Comparison of ENCODE assay signal across 8 mouse cellular contexts in the genomic region with DNA sequence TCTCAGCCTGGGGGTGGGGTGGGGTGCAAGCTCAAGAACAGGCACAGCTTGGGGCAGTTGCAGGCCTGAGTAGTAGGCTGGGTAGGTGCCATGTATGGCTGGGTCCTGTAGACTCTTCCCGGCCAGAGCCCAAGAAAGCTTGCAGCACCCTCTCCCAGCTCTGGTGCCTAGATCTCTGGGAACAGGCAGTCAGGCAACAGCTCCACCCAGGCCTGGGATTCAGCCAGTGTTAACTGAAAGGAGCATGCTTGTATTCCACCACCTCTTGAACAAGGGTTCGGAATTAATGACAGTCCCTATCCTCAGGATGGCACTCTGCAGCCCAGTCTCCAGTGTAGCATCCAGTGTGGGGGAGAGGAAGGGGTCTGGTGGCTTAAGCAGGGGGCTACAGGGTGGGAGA. TPM values are rescaled to one million over a fixed set of nuclear protein-coding genes. Genes with fewer than 3 reads are reported as not detected.
DNase-seq lines count a peak whose midpoint lies in the region; ATAC-seq and TF ChIP-seq lines count a peak whose summit lies in the region.

No protein-coding gene starts in this region.

- no peaks in the 10 kb centered on the region for H3K9me3 ChIP-seq in forebrain, postnatal 0 days (ENCODE audit: low read length)
- H3K9me3 ChIP-seq in forebrain, embryonic 16.5 days (ENCODE audit: control insufficient read depth, low read length): no peaks in the 10 kb centered on the region
- no peaks in the 10 kb centered on the region for H3K9me3 ChIP-seq in limb, embryonic 11.5 days (ENCODE audit: control insufficient read depth, low read length)

- no peaks in the 10 kb centered on the region for H3K27me3 ChIP-seq in forebrain, postnatal 0 days (ENCODE audit: insufficient read depth, low read length)
- no peaks in the 10 kb centered on the region for H3K27me3 ChIP-seq in forebrain, embryonic 16.5 days (replicated peaks; ENCODE audit: control insufficient read depth, insufficient read depth, low read length)
- H3K27me3 ChIP-seq in limb, embryonic 11.5 days (ENCODE audit: control insufficient read depth, insufficient read depth, low read length): no peaks in the 10 kb centered on the region

- H3K4me2 ChIP-seq in forebrain, postnatal 0 days (ENCODE audit: low read depth): no peak overlapping the region
- no peak overlapping the region for H3K4me2 ChIP-seq in forebrain, embryonic 16.5 days (ENCODE audit: low read length)
- H3K4me2 ChIP-seq in limb, embryonic 11.5 days (ENCODE audit: low read depth, severe bottlenecking): no peak overlapping the region

- no peak for ATAC-seq in forebrain, postnatal 0 days
- no peak for ATAC-seq in forebrain, embryonic 16.5 days
- no peak for ATAC-seq in limb, embryonic 11.5 days (ENCODE audit: insufficient number of reproducible peaks, low FRiP score, low TSS enrichment, low read depth)

- peak overlapping the region; percentile 54; the same call in 1 of the 2 replicates for H3K27ac ChIP-seq in forebrain, postnatal 0 days (ENCODE audit: low read depth, low read length)
- H3K27ac ChIP-seq in forebrain, embryonic 16.5 days (ENCODE audit: low read length): no peak overlapping the region
- H3K27ac ChIP-seq in limb, embryonic 11.5 days (replicated peaks; ENCODE audit: low read depth, low read length): peak overlapping the region; percentile 92

- TF ChIP-seq CTCF in forebrain, postnatal 0 days (IDR thresholded peaks at IDR 0.05; ENCODE audit: low read depth): no peak

- peaks cover 14% of the 10 kb centered on the region for H3K4me1 ChIP-seq in forebrain, postnatal 0 days (ENCODE audit: insufficient read depth)
- H3K4me1 ChIP-seq in forebrain, embryonic 16.5 days (replicated peaks; ENCODE audit: control insufficient read depth, insufficient read depth, low read length): peaks cover 25% of the 10 kb centered on the region
- H3K4me1 ChIP-seq in limb, embryonic 11.5 days (ENCODE audit: control insufficient read depth, insufficient read depth, low read length): peaks cover 35% of the 10 kb centered on the region

- no peak overlapping the region for H3K9ac ChIP-seq in forebrain, postnatal 0 days
- H3K9ac ChIP-seq in forebrain, embryonic 16.5 days (replicated peaks; ENCODE audit: low read depth, low read length): no peak overlapping the region
- peak overlapping the region; percentile 39; the same call in 1 of the 2 replicates for H3K9ac ChIP-seq in limb, embryonic 11.5 days (ENCODE audit: low read length)

- no peaks in the 10 kb centered on the region for H3K36me3 ChIP-seq in forebrain, postnatal 0 days (ENCODE audit: insufficient read depth)
- H3K36me3 ChIP-seq in forebrain, embryonic 16.5 days (ENCODE audit: control insufficient read depth, insufficient read depth): no peaks in the 10 kb centered on the region
- no peaks in the 10 kb centered on the region for H3K36me3 ChIP-seq in limb, embryonic 11.5 days (ENCODE audit: control insufficient read depth, insufficient read depth, low read length)

- no peak overlapping the region for H3K4me3 ChIP-seq in forebrain, postnatal 0 days (ENCODE audit: low read depth, low read length)
- no peak overlapping the region for H3K4me3 ChIP-seq in forebrain, embryonic 16.5 days (replicated peaks; ENCODE audit: low read length)
- no peak overlapping the region for H3K4me3 ChIP-seq in limb, embryonic 11.5 days (ENCODE audit: low read depth, low read length)

- DNase-seq in forebrain, postnatal 0 days: no peak
- DNase-seq in 3T3-L1 (ENCODE audit: low read depth, low spot score): peak; percentile 26
- DNase-seq in heart, adult 9 months (ENCODE audit: low spot score in 2 of 2): peak; percentile 62 to 63
- no peak for DNase-seq in limb, embryonic 11.5 days (ENCODE audit: low spot score)
- no peak for DNase-seq in frontal cortex, postnatal 10 days (ENCODE audit: low spot score in 2 of 2)
- DNase-seq in retina, postnatal 1 day: no peak
- no peak for DNase-seq in layer of hippocampus, postnatal 10 days (ENCODE audit: low spot score in 2 of 2)

- 74% methylated on average over 2 of the region's 2 CpGs for whole genome bisulfite sequencing in forebrain, postnatal 0 days
- WGBS in forebrain, embryonic 16.5 days: 82% methylated on average over 2 of the region's 2 CpGs
- 87% methylated on average over 2 of the region's 2 CpGs for WGBS in limb, embryonic 11.5 days

RNA-seq across cellular contexts. Expression of a gene that starts 20.7 kb away (rescaled TPM):
- 8.8 and 9.4 TPM in 2 replicates for total RNA-seq in forebrain, postnatal 0 days (2014; rRNA removed)
- polyA plus RNA-seq in forebrain, postnatal 0 days (2015; fragmentation: Nextera tagmentation; extraction: Ambion mirVana): 12.8 and 16.3 TPM in 2 replicates
- polyA plus RNA-seq in forebrain, embryonic 16.5 days (2015; fragmentation: Nextera tagmentation; extraction: Ambion mirVana): 9.3 and 11.2 TPM in 2 replicates
- 23.0 and 24.4 TPM in 2 replicates for polyA plus RNA-seq in limb, embryonic 11.5 days (2014; fragmentation: Nextera tagmentation; extraction: Ambion mirVana)
- 10 to 100 TPM; 41.2 to 43.2 TPM for total RNA-seq in layer of hippocampus, postnatal 10 days (2021)

Comparison
In these comparisons a context has a peak if more than half of its experiments do, and no peak if none do; other contexts are left out.
1. DNase-seq: peak in 3T3-L1 (single experiment) and heart, adult 9 months (2 of 2); none in forebrain, postnatal 0 days (single experiment), limb, embryonic 11.5 days (single experiment), frontal cortex, postnatal 10 days (0 of 2), retina, postnatal 1 day (single experiment) and layer of hippocampus, postnatal 10 days (0 of 2).